ENCODE assay signal across 26 mouse cellular contexts in the genomic region with DNA sequence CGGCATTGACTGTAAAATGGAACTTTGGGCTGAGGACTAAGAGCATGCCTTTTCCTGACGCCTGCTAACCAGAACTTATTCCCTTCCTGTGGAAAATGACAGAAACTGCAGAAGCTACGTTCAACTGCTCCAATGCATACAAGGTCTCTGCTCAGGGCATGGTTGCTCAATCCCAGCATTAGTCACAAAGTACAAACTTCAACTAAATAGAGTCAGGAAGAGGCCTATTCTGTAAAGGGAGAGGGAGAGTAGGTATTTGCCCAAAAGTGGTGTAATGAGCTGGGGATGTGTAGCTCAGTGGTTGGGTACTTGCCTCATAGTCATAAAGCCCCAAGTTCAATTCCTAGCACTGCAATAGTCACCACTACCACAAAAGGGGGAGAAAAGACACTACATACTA.
A peak's percentile ranks its signal among the peaks of the same experiment; 100 is the strongest.
DNase-seq lines count a peak whose midpoint lies in the region; ATAC-seq and TF ChIP-seq lines count a peak whose summit lies in the region.
"Had no signal": no experiment of that assay in that cellular context is flagged by ENCODE, and none has a peak within 500 bp of the region (broad histone marks: within the 10 kb centered on the region; RNA-seq: fewer than 3 reads in every experiment).

No protein-coding gene starts in this region.

- H3K27me3 ChIP-seq in liver, adult 2 months (ENCODE audit: control insufficient read depth, insufficient read depth, low read length) = no peaks in the 10 kb centered on the region
- no peaks in the 10 kb centered on the region; the same call in 1 of the 2 replicates for H3K27me3 ChIP-seq in liver, embryonic 13.5 days
- H3K27me3 ChIP-seq: intestine, embryonic 15.5 days had no signal

- ATAC-seq in liver, embryonic 13.5 days (ENCODE audit: low read depth) = peak; percentile 65
- ATAC-seq: forebrain, embryonic 14.5 days; hindbrain, postnatal 0 days; intestine, embryonic 15.5 days; midbrain, embryonic 13.5 days had no signal

- intact Hi-C loops in left cerebral cortex, postnatal 10 days (cut with DNase I) = no loop called here

- WGBS in liver, adult 2 months = 26% methylated on average over 3 of the region's 3 CpGs
- WGBS in liver, embryonic 13.5 days (ENCODE audit: insufficient replicate concordance) = 59% methylated on average over 3 of the region's 3 CpGs

- no peak for TF ChIP-seq CTCF in liver, adult 2 months (IDR thresholded peaks at IDR 0.05; ENCODE audit: low read depth, low read length)

- H3K4me1 ChIP-seq in liver, adult 2 months (ENCODE audit: control insufficient read depth, insufficient read depth, low read length) = peaks cover 10% of the 10 kb centered on the region; the same call in 1 of the 2 replicates
- H3K4me1 ChIP-seq in liver, embryonic 13.5 days (replicated peaks) = 0 out of 2 replicates have a peak, but pooled peaks cover 7% of the 10 kb centered on the region
- H3K4me1 ChIP-seq: heart, embryonic 10.5 days; heart, embryonic 15.5 days; intestine, embryonic 15.5 days; midbrain, embryonic 13.5 days; stomach, embryonic 15.5 days had no signal

- H3K4me2 ChIP-seq in liver, embryonic 13.5 days = no peak overlapping the region
- H3K4me2 ChIP-seq: heart, embryonic 15.5 days; hindbrain, embryonic 12.5 days; intestine, embryonic 15.5 days; limb, embryonic 12.5 days; lung, embryonic 14.5 days; midbrain, embryonic 13.5 days; stomach, embryonic 15.5 days had no signal

- H3K4me3 ChIP-seq in liver, adult 2 months (ENCODE audit: insufficient read depth, low read depth, low read length) = no peak overlapping the region
- H3K4me3 ChIP-seq in liver, embryonic 13.5 days (replicated peaks) = no peak overlapping the region
- H3K4me3 ChIP-seq: heart, embryonic 10.5 days; heart, embryonic 15.5 days; hindbrain, embryonic 12.5 days; intestine, embryonic 15.5 days; limb, embryonic 12.5 days; midbrain, embryonic 13.5 days; stomach, embryonic 15.5 days had no signal

- H3K9me3 ChIP-seq in liver, embryonic 13.5 days (replicated peaks) = no peaks in the 10 kb centered on the region
- H3K9me3 ChIP-seq: heart, embryonic 10.5 days; heart, embryonic 15.5 days; hindbrain, embryonic 12.5 days; intestine, embryonic 15.5 days; limb, embryonic 12.5 days; midbrain, embryonic 13.5 days; stomach, embryonic 15.5 days had no signal

- TF ChIP-seq POLR2A in liver, adult 2 months (IDR thresholded peaks at IDR 0.05; ENCODE audit: extremely low read depth, insufficient read depth, low read length) = no peak

- no peaks in the 10 kb centered on the region for H3K36me3 ChIP-seq in liver, adult 2 months (ENCODE audit: control insufficient read depth, insufficient read depth, low read length)
- H3K36me3 ChIP-seq in liver, embryonic 13.5 days = no peaks in the 10 kb centered on the region
- H3K36me3 ChIP-seq: heart, embryonic 10.5 days; heart, embryonic 15.5 days; hindbrain, embryonic 12.5 days; intestine, embryonic 15.5 days; limb, embryonic 12.5 days; midbrain, embryonic 13.5 days; stomach, embryonic 15.5 days had no signal

- no peaks in the 10 kb centered on the region for H3K79me2 ChIP-seq in liver, adult 2 months (ENCODE audit: control insufficient read depth, insufficient read depth, low read length)

- no peak overlapping the region for H3K9ac ChIP-seq in liver, adult 2 months (ENCODE audit: low read depth, low read length)
- H3K9ac ChIP-seq in liver, embryonic 13.5 days = no peak overlapping the region
- H3K9ac ChIP-seq: heart, embryonic 15.5 days; hindbrain, embryonic 12.5 days; intestine, embryonic 15.5 days; limb, embryonic 12.5 days; lung, embryonic 14.5 days; midbrain, embryonic 13.5 days; stomach, embryonic 15.5 days had no signal

- peak; percentile 89 for DNase-seq in liver, adult 2 months (ENCODE audit: extremely low read depth, low read depth, low spot score)
- DNase-seq in liver = no peak
- DNase-seq in adipocyte (ENCODE audit: low spot score) = peak; percentile 26
- DNase-seq in liver, embryonic 13.5 days = no peak
- DNase-seq in yolk sac, embryonic 10.5 days (ENCODE audit: low spot score) = peak; percentile 35
- no peak for DNase-seq in kidney, postnatal 25 days
- no peak for DNase-seq in left cerebral cortex, postnatal 10 days (ENCODE audit: extremely low spot score in 1 of 2, low spot score in 2 of 2)
- DNase-seq: B cell, adult 2 months; cerebellum, adult 11 months; cerebellum, adult 9-10 months; cerebellum, postnatal 36 days; gastrocnemius, postnatal 14 days; heart, adult 11 months; kidney, adult 2 months; layer of hippocampus, postnatal 36 days; lung, embryonic 14.5 days; right cerebral cortex, postnatal 14 days had no signal

- no peak overlapping the region for H3K27ac ChIP-seq in liver, adult 2 months (replicated peaks; ENCODE audit: insufficient read depth, low read depth, low read length)
- H3K27ac ChIP-seq in liver, embryonic 13.5 days = no peak overlapping the region
- H3K27ac ChIP-seq: heart, embryonic 10.5 days; heart, embryonic 15.5 days; hindbrain, embryonic 12.5 days; hindbrain, postnatal 0 days; intestine, embryonic 15.5 days; limb, embryonic 12.5 days; midbrain, embryonic 13.5 days; stomach, embryonic 15.5 days had no signal

Comparison
In these comparisons a context has a peak if more than half of its experiments do, and no peak if none do; other contexts are left out.
1. DNase-seq: peak in liver, adult 2 months (single experiment), adipocyte (single experiment) and yolk sac, embryonic 10.5 days (single experiment); none in liver (single experiment), liver, embryonic 13.5 days (single experiment), kidney, postnatal 25 days (0 of 2) and left cerebral cortex, postnatal 10 days (0 of 2).